Mouse (Mus musculus) embryonic fibroblast, embryonic 13.5 days (primary cell): Measurements from ENCODE around the gene Gnb2.

Experiments used
- CTCF ChIP-seq: IDR thresholded peaks from 2 replicates; pipeline ENCODE4 v1.5.1; 2011; ENCODE audit warnings: mild to moderate bottlenecking, control low read depth, low read length, moderate library complexity, borderline replicate concordance; ENCODE audit not compliant: insufficient read depth
- POLR2A ChIP-seq: IDR thresholded peaks from 2 replicates; pipeline ENCODE4 v1.6.1; 2011; ENCODE audit warnings: low read depth, mild to moderate bottlenecking, control low read depth, low read length, moderate library complexity

GRCm38 (mm10) chr5:137582702-137583101 lies 49.4 kb upstream of the Gnb2 start:
- TF ChIP-seq POLR2A (no peak), CTCF (no peak)
